8 mouse cellular contexts compared by ENCODE assay signal in the genomic region with DNA sequence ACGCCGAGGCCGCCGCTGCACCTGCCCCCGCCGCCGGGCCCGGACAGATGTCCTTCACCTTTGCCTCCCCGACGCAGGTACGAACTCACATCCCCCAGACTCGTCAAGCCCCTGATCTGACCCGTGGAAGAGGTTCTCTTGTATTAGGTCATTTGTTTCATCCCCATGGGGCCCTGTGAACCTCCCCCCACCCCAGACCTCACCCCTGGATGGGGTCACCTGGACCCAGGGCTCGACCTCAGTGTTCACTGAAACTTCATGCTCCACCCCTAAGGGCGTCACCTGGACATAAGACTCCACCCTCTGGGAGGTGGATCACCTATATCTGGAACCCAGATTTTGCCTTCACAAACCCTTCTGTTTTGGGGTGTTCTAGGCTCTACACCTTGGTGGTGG. TPM values are rescaled to one million over a fixed set of nuclear protein-coding genes. Genes with fewer than 3 reads are reported as not detected.
DNase-seq lines count a peak whose midpoint lies in the region; ATAC-seq lines count a peak whose summit lies in the region.

No protein-coding gene starts in this region.

- intact Hi-C loops in left cerebral cortex, postnatal 14 days (cut with DNase I) = no loop called here

- H3K4me1 ChIP-seq in embryonic facial prominence, embryonic 15.5 days = peaks cover 80% of the 10 kb centered on the region
- peaks cover 57% of the 10 kb centered on the region for H3K4me1 ChIP-seq in kidney, embryonic 16.5 days (ENCODE audit: insufficient read depth, low read length)
- peaks cover 21% of the 10 kb centered on the region for H3K4me1 ChIP-seq in midbrain, embryonic 14.5 days (ENCODE audit: control insufficient read depth, insufficient read depth, low read length)

- H3K36me3 ChIP-seq in embryonic facial prominence, embryonic 15.5 days = peaks cover 23% of the 10 kb centered on the region
- peaks cover 34% of the 10 kb centered on the region for H3K36me3 ChIP-seq in kidney, embryonic 16.5 days (ENCODE audit: insufficient read depth, low read length)
- peaks cover 26% of the 10 kb centered on the region for H3K36me3 ChIP-seq in midbrain, embryonic 14.5 days (ENCODE audit: control insufficient read depth, insufficient read depth, low read length)

- H3K4me3 ChIP-seq in embryonic facial prominence, embryonic 15.5 days (replicated peaks) = peak overlapping the region; percentile 79
- H3K4me3 ChIP-seq in kidney, embryonic 16.5 days (ENCODE audit: low read length) = peak overlapping the region; percentile 65
- H3K4me3 ChIP-seq in midbrain, embryonic 14.5 days (replicated peaks; ENCODE audit: low read depth, low read length) = peak overlapping the region; percentile 73

- peak overlapping the region; percentile 74 for H3K4me2 ChIP-seq in embryonic facial prominence, embryonic 15.5 days (replicated peaks)
- H3K4me2 ChIP-seq in kidney, embryonic 16.5 days (replicated peaks; ENCODE audit: low read depth, low read length) = peak overlapping the region; percentile 85
- peak overlapping the region; percentile 94 for H3K4me2 ChIP-seq in midbrain, embryonic 14.5 days (ENCODE audit: low read length)

- peak; percentile 81 for DNase-seq in kidney, adult 11 months
- DNase-seq in kidney, adult 18-20 months = no peak
- DNase-seq in midbrain, embryonic 14.5 days = no peak
- DNase-seq in left cerebral cortex, postnatal 14 days (ENCODE audit: low spot score in 2 of 2) = no peak
- DNase-seq in c-Kit-positive CD71-positive TER-119-positive erythroid progenitor cells, embryonic 14.5 days (ENCODE audit: low spot score) = no peak
- DNase-seq in gastrocnemius, adult 18-20 months (ENCODE audit: low spot score) = no peak

- H3K9me3 ChIP-seq in embryonic facial prominence, embryonic 15.5 days (replicated peaks) = no peaks in the 10 kb centered on the region
- no peaks in the 10 kb centered on the region for H3K9me3 ChIP-seq in kidney, embryonic 16.5 days (ENCODE audit: low read length)
- H3K9me3 ChIP-seq in midbrain, embryonic 14.5 days (ENCODE audit: control insufficient read depth, low read length) = no peaks in the 10 kb centered on the region

- no peak for ATAC-seq in embryonic facial prominence, embryonic 15.5 days (ENCODE audit: insufficient number of reproducible peaks, low FRiP score, low TSS enrichment, low read depth)
- ATAC-seq in kidney, embryonic 16.5 days (ENCODE audit: low FRiP score, low TSS enrichment) = peak; percentile 1; the same call in 1 of the 2 replicates
- no peak for ATAC-seq in midbrain, embryonic 14.5 days (ENCODE audit: low FRiP score, low TSS enrichment)

- peaks cover 5% of the 10 kb centered on the region; the same call in 1 of the 2 replicates for H3K27me3 ChIP-seq in embryonic facial prominence, embryonic 15.5 days
- 0 out of 2 replicates have a peak, but pooled peaks cover 2% of the 10 kb centered on the region for H3K27me3 ChIP-seq in kidney, embryonic 16.5 days (ENCODE audit: insufficient read depth, low read length)
- no peaks in the 10 kb centered on the region for H3K27me3 ChIP-seq in midbrain, embryonic 14.5 days (ENCODE audit: control insufficient read depth, insufficient read depth, low read length)

- peak overlapping the region; percentile 83 for H3K9ac ChIP-seq in embryonic facial prominence, embryonic 15.5 days
- H3K9ac ChIP-seq in kidney, embryonic 16.5 days (replicated peaks; ENCODE audit: low read length) = peak overlapping the region; percentile 96
- peak overlapping the region; percentile 88 for H3K9ac ChIP-seq in midbrain, embryonic 14.5 days (replicated peaks; ENCODE audit: low read length)

- H3K27ac ChIP-seq in embryonic facial prominence, embryonic 15.5 days (replicated peaks) = peak overlapping the region; percentile 90
- H3K27ac ChIP-seq in kidney, embryonic 16.5 days (ENCODE audit: low read length) = peak overlapping the region; percentile 89
- peak overlapping the region; percentile 87 for H3K27ac ChIP-seq in midbrain, embryonic 14.5 days (replicated peaks; ENCODE audit: low read depth, low read length)

- under 1% methylated on average over 15 of the region's 15 CpGs for WGBS in embryonic facial prominence, embryonic 15.5 days
- WGBS in kidney, embryonic 16.5 days = 0% methylated on average over 15 of the region's 15 CpGs
- 0% methylated on average over 15 of the region's 15 CpGs for WGBS in midbrain, embryonic 14.5 days

RNA-seq across cellular contexts. Expression of gene Cbarp, which starts 1.9 kb away (rescaled TPM):
- 9.3 and 10.9 TPM in 2 replicates for polyA plus RNA-seq in embryonic facial prominence, embryonic 15.5 days (2015; fragmentation: Nextera tagmentation; extraction: Ambion mirVana)
- polyA plus RNA-seq in kidney, embryonic 16.5 days (2015; fragmentation: Nextera tagmentation; extraction: Ambion mirVana) = 6.4 and 7.3 TPM in 2 replicates
- 78.9 and 101 TPM in 2 replicates for polyA plus RNA-seq in midbrain, embryonic 14.5 days (2014; fragmentation: Nextera tagmentation; extraction: Ambion mirVana)
- 100 to 1,000 TPM; 437 to 473 TPM for total RNA-seq in left cerebral cortex, postnatal 14 days (2021)
- total RNA-seq in gastrocnemius, adult 18-20 months (2021) = 1 to 10 TPM; 1.6 to 1.9 TPM

RNA-seq across cellular contexts. Expression of gene Atp5d, which starts 4.1 kb away (rescaled TPM):
- 516 and 519 TPM in 2 replicates for polyA plus RNA-seq in embryonic facial prominence, embryonic 15.5 days (2015; fragmentation: Nextera tagmentation; extraction: Ambion mirVana)
- 676 and 688 TPM in 2 replicates for polyA plus RNA-seq in kidney, embryonic 16.5 days (2015; fragmentation: Nextera tagmentation; extraction: Ambion mirVana)
- polyA plus RNA-seq in midbrain, embryonic 14.5 days (2014; fragmentation: Nextera tagmentation; extraction: Ambion mirVana) = 407 and 480 TPM in 2 replicates
- 100 to 1,000 TPM; 403 to 424 TPM for total RNA-seq in left cerebral cortex, postnatal 14 days (2021)
- total RNA-seq in gastrocnemius, adult 18-20 months (2021) = 100 to 1,000 TPM; 573 to 611 TPM

RNA-seq across cellular contexts. Expression of gene Midn, which starts 5.5 kb away (rescaled TPM):
- 18.3 and 20.4 TPM in 2 replicates for polyA plus RNA-seq in embryonic facial prominence, embryonic 15.5 days (2015; fragmentation: Nextera tagmentation; extraction: Ambion mirVana)
- polyA plus RNA-seq in kidney, embryonic 16.5 days (2015; fragmentation: Nextera tagmentation; extraction: Ambion mirVana) = 15.9 and 16.8 TPM in 2 replicates
- 62.6 and 65.6 TPM in 2 replicates for polyA plus RNA-seq in midbrain, embryonic 14.5 days (2014; fragmentation: Nextera tagmentation; extraction: Ambion mirVana)
- 10 to 100 TPM; 94.0 to 96.3 TPM for total RNA-seq in left cerebral cortex, postnatal 14 days (2021)
- 10 to 100 TPM; 40.6 to 47.9 TPM for total RNA-seq in gastrocnemius, adult 18-20 months (2021)

RNA-seq across cellular contexts. Expression of gene Cirbp, which starts 23.3 kb away (rescaled TPM):
- polyA plus RNA-seq in embryonic facial prominence, embryonic 15.5 days (2015; fragmentation: Nextera tagmentation; extraction: Ambion mirVana) = 102 and 116 TPM in 2 replicates
- 96.2 and 101 TPM in 2 replicates for polyA plus RNA-seq in kidney, embryonic 16.5 days (2015; fragmentation: Nextera tagmentation; extraction: Ambion mirVana)
- polyA plus RNA-seq in midbrain, embryonic 14.5 days (2014; fragmentation: Nextera tagmentation; extraction: Ambion mirVana) = 295 and 421 TPM in 2 replicates
- total RNA-seq in left cerebral cortex, postnatal 14 days (2021) = 100 to 1,000 TPM in 1 of 2 experiments, 10 to 100 TPM in 1; 95.6 to 111 TPM
- total RNA-seq in gastrocnemius, adult 18-20 months (2021) = 10 to 100 TPM; 28.9 to 37.5 TPM

RNA-seq across cellular contexts. Expression of gene Stk11, which starts 26.9 kb away (rescaled TPM):
- polyA plus RNA-seq in embryonic facial prominence, embryonic 15.5 days (2015; fragmentation: Nextera tagmentation; extraction: Ambion mirVana) = 21.3 and 27.3 TPM in 2 replicates
- 18.2 and 20.2 TPM in 2 replicates for polyA plus RNA-seq in kidney, embryonic 16.5 days (2015; fragmentation: Nextera tagmentation; extraction: Ambion mirVana)
- polyA plus RNA-seq in midbrain, embryonic 14.5 days (2014; fragmentation: Nextera tagmentation; extraction: Ambion mirVana) = 26.5 and 38.7 TPM in 2 replicates
- 10 to 100 TPM; 86.2 to 90.8 TPM for total RNA-seq in left cerebral cortex, postnatal 14 days (2021)
- 100 to 1,000 TPM; 145 to 148 TPM for total RNA-seq in gastrocnemius, adult 18-20 months (2021)
